Comparison of ENCODE assay signal across 9 mouse cellular contexts in genomic region chr4:154797834-154798233, GRCm38 (mm10). TPM values are rescaled to one million over a fixed set of nuclear protein-coding genes. Genes with fewer than 3 reads are reported as not detected.
A peak's percentile ranks its signal among the peaks of the same experiment; 100 is the strongest.
DNase-seq lines count a peak whose midpoint lies in the region; TF ChIP-seq lines count a peak whose summit lies in the region.
"Had no signal": no experiment of that assay in that cellular context is flagged by ENCODE, and none has a peak within 500 bp of the region (broad histone marks: within the 10 kb centered on the region; RNA-seq: fewer than 3 reads in every experiment).

No protein-coding gene starts in this region.

- intact Hi-C loops in gastrocnemius, adult 2 months (cut with DNase I) = loop anchor here (5.0 kb wide), 2 partner anchors 101 to 471 kb away; no protein-coding TSS in a partner anchor

- TF ChIP-seq CTCF in gastrocnemius, adult 2 months (IDR thresholded peaks at IDR 0.05) = peak; percentile 81

- H3K4me3 ChIP-seq in gastrocnemius, adult 2 months = no peak overlapping the region
- H3K4me3 ChIP-seq: limb, embryonic 13.5 days had no signal

- H3K27ac ChIP-seq in gastrocnemius, adult 2 months = no peak overlapping the region
- H3K27ac ChIP-seq: limb, embryonic 13.5 days had no signal

- peak; percentile 59 for DNase-seq in gastrocnemius, adult 2 months
- no peak for DNase-seq in gastrocnemius, adult 8-10 months (ENCODE audit: low spot score in 2 of 2)
- peak; percentile 43 for DNase-seq in 416B (ENCODE audit: low read depth)
- DNase-seq in adrenal gland, adult 2 months = peak; percentile 39
- DNase-seq in embryo, embryonic 11 days = peak; percentile 85
- peak; percentile 17 to 52 for DNase-seq in layer of hippocampus, adult 18-20 months (ENCODE audit: low spot score in 2 of 2)
- peak; percentile 40 for DNase-seq in lung, postnatal 25 days (ENCODE audit: low spot score)
- DNase-seq in spleen, postnatal 36 days (ENCODE audit: low spot score in 2 of 2) = peak; percentile 5 to 12

RNA-seq across cellular contexts. Expression of gene Ttc34, which starts 39.4 kb away (rescaled TPM):
- not detected for total RNA-seq in gastrocnemius, adult 2 months (2021)
- not detected for total RNA-seq in gastrocnemius, adult 8-10 months (2022)
- total RNA-seq in adrenal gland, adult 2 months (2021) = under 1 TPM in 1 of 2 experiments, not detected in 1; 0.21 TPM
- 0.29 and 0.48 TPM in 2 replicates for polyA plus RNA-seq in adrenal gland, adult 2 months (2012; rRNA removed)
- total RNA-seq in layer of hippocampus, adult 18-20 months (2021) = 1 to 10 TPM; 3.1 to 3.3 TPM

Comparison
In these comparisons a context has a peak if more than half of its experiments do, and no peak if none do; other contexts are left out.
1. DNase-seq: peak in gastrocnemius, adult 2 months (single experiment), 416B (single experiment), adrenal gland, adult 2 months (single experiment), embryo, embryonic 11 days (single experiment), layer of hippocampus, adult 18-20 months (2 of 2), lung, postnatal 25 days (single experiment) and spleen, postnatal 36 days (2 of 2); none in gastrocnemius, adult 8-10 months (0 of 2).